Mouse (Mus musculus): ENCODE results near the gene Tmem50b. TPM values are rescaled to one million over a fixed set of nuclear protein-coding genes. Genes with fewer than 3 reads are reported as not detected.

The Tmem50b gene
- polyA plus RNA-seq, 1 experiment from 2014 or later: 39.5 TPM

DNA sequence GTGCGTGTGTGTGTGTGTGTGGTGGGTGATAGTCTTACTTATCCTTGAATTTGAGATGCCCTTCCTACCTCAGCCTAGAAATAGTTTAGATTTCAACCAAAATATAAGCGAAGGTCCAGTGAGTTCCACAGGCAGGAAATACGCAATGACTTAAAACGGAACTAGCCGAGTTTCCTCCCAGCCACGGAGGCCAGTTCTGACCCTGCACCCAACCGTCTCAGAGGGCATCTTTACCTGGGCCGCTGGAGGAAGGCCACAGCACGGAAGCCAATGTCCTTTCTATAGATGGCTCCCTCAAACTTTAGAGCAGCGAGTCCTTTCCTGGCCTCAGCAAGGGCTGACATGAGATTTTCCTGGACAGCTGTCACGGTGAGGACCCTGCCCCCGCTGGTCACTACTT is 36.0 kb upstream of the Tmem50b start:
- no peak overlapping the region for H3K4me2 ChIP-seq (ENCODE audit: low read depth, low read length)
- H3K36me3 ChIP-seq (ENCODE audit: control insufficient read depth, insufficient read depth, low read length): peaks cover 93% of the 10 kb centered on the region
- ATAC-seq (ENCODE audit: low read depth): no peak
- H3K27ac ChIP-seq (replicated peaks; ENCODE audit: low read depth, low read length): no peak overlapping the region
- 82% methylated on average over 12 of the region's 12 CpGs for WGBS
- no peaks in the 10 kb centered on the region for H3K27me3 ChIP-seq (replicated peaks; ENCODE audit: control insufficient read depth, insufficient read depth, low read length)
- no peak for DNase-seq (ENCODE audit: low spot score)
- H3K4me1 ChIP-seq (ENCODE audit: control insufficient read depth, insufficient read depth, low read length): no peaks in the 10 kb centered on the region
- H3K9me3 ChIP-seq (ENCODE audit: control insufficient read depth, low read length): no peaks in the 10 kb centered on the region
- no peak overlapping the region for H3K9ac ChIP-seq (ENCODE audit: low read depth, low read length)
- no peak overlapping the region for H3K4me3 ChIP-seq (ENCODE audit: low read depth, low read length)

DNA sequence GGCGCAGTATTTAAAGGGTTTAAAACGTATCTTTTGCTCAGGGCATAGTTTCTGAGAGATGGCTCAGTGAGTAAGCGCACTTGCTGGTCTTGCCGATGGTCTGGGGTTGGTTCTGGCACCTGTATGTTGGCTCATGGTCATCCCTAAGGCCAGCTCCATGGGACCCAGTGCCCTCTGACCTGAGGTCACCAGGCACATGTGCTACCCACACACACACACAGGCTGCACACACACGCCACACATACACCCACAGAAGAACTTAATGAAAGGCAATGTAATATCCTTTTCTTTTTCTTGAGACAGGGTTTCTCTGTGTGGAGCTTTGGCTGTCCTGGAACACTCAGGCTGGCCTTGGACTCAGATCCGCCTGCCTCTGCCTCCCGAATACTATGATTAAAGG is 35.3 kb upstream of the Tmem50b start:
- Histone ChIP-seq H3K9ac (ENCODE audit: low read depth, low read length) (no peak overlapping the region), H3K9me3 (ENCODE audit: control insufficient read depth, low read length) (no peaks in the 10 kb centered on the region), H3K27ac (replicated peaks; ENCODE audit: low read depth, low read length) (no peak overlapping the region), H3K4me2 (ENCODE audit: low read depth, low read length) (no peak overlapping the region), H3K36me3 (ENCODE audit: control insufficient read depth, insufficient read depth, low read length) (peaks cover 93% of the 10 kb centered on the region), H3K27me3 (replicated peaks; ENCODE audit: control insufficient read depth, insufficient read depth, low read length) (no peaks in the 10 kb centered on the region), H3K4me3 (ENCODE audit: low read depth, low read length) (no peak overlapping the region), H3K4me1 (ENCODE audit: control insufficient read depth, insufficient read depth, low read length) (no peaks in the 10 kb centered on the region)
- no peak for ATAC-seq (ENCODE audit: low read depth)
- WGBS: 93% methylated on average over 7 of the region's 7 CpGs
- DNase-seq (ENCODE audit: low spot score): no peak

DNA sequence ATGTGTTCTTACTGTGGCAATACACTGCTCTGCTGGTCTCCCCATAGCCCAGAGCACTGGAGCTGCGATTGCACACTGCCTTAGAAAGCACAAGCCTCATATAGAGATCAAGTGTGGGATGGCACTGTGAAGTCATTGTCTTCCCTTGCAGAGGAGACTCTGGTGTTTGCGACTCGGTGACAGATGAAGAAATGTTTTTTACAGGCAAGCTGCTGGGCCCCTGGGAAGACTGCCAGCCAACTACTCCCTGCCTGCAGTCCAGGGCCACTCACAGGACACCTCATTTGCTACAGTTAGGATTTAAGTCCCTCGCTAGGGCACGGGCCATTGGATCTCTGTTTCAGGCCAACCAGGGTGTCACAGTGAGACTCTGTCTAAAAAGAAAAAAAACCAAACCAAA is 34.8 kb upstream of the Tmem50b start:
- H3K9ac ChIP-seq (ENCODE audit: low read depth, low read length): no peak overlapping the region
- H3K27ac ChIP-seq (replicated peaks; ENCODE audit: low read depth, low read length): no peak overlapping the region
- no peaks in the 10 kb centered on the region for H3K27me3 ChIP-seq (replicated peaks; ENCODE audit: control insufficient read depth, insufficient read depth, low read length)
- peaks cover 93% of the 10 kb centered on the region for H3K36me3 ChIP-seq (ENCODE audit: control insufficient read depth, insufficient read depth, low read length)
- H3K9me3 ChIP-seq (ENCODE audit: control insufficient read depth, low read length): no peaks in the 10 kb centered on the region
- H3K4me2 ChIP-seq (ENCODE audit: low read depth, low read length): no peak overlapping the region
- WGBS: 92% methylated on average over 5 of the region's 5 CpGs
- no peaks in the 10 kb centered on the region for H3K4me1 ChIP-seq (ENCODE audit: control insufficient read depth, insufficient read depth, low read length)
- ATAC-seq (ENCODE audit: low read depth) (no peak), DNase-seq (ENCODE audit: low spot score) (no peak)
- H3K4me3 ChIP-seq (ENCODE audit: low read depth, low read length): no peak overlapping the region

DNA sequence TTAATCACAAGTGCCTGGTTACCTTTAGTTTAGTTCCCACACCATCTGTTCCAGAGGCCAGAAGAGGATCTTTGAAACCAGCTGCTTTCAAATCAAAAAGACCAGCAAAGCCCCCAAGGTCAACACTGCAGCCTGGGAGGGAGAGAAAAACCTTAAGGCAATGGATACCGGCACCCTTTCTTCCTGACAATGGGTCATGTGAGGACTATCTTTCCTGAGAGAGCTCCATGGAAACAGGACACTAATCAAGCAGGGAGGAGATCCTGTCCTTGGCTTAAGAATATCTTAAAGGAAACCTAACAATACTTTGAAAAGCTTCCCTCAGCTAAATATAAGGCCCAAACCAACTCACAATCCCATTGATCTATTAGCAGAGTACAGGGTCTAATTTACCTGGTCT is 33.0 kb upstream of the Tmem50b start:
- Histone ChIP-seq H3K9me3 (ENCODE audit: control insufficient read depth, low read length) (no peaks in the 10 kb centered on the region), H3K27ac (replicated peaks; ENCODE audit: low read depth, low read length) (no peak overlapping the region), H3K27me3 (replicated peaks; ENCODE audit: control insufficient read depth, insufficient read depth, low read length) (no peaks in the 10 kb centered on the region), H3K4me3 (ENCODE audit: low read depth, low read length) (no peak overlapping the region), H3K36me3 (ENCODE audit: control insufficient read depth, insufficient read depth, low read length) (peaks cover 92% of the 10 kb centered on the region), H3K9ac (ENCODE audit: low read depth, low read length) (no peak overlapping the region), H3K4me1 (ENCODE audit: control insufficient read depth, insufficient read depth, low read length) (no peaks in the 10 kb centered on the region), H3K4me2 (ENCODE audit: low read depth, low read length) (no peak overlapping the region)
- DNase-seq (ENCODE audit: low spot score) (no peak), ATAC-seq (ENCODE audit: low read depth) (no peak)
- 80% methylated on average over 1 of the region's 1 CpGs for WGBS

DNA sequence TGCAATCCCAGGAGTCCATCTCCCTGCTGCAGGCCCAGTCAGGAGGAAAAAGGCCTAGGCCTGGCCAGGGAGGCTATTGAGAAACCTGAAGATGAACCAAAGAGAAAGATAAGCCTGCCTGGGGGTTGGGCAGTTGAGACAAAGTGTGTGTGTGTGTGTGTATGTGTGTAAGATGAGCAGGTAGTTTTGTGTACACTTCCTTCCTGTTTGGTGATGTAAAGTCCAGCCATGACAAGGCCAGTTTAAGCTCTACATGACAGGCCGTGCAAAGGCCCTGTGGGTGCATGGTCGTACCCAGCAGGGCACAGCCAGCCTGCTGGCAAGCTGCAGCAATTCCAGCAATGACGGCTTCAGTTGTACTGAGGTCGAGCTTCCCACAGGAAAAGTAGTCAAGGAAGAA is 32.1 kb upstream of the Tmem50b start:
- WGBS: 93% methylated on average over 4 of the region's 4 CpGs
- H3K27ac ChIP-seq (replicated peaks; ENCODE audit: low read depth, low read length): no peak overlapping the region
- no peaks in the 10 kb centered on the region for H3K27me3 ChIP-seq (replicated peaks; ENCODE audit: control insufficient read depth, insufficient read depth, low read length)
- no peak for DNase-seq (ENCODE audit: low spot score)
- H3K4me1 ChIP-seq (ENCODE audit: control insufficient read depth, insufficient read depth, low read length): no peaks in the 10 kb centered on the region
- H3K36me3 ChIP-seq (ENCODE audit: control insufficient read depth, insufficient read depth, low read length): peaks cover 92% of the 10 kb centered on the region
- H3K4me2 ChIP-seq (ENCODE audit: low read depth, low read length): no peak overlapping the region
- H3K4me3 ChIP-seq (ENCODE audit: low read depth, low read length): no peak overlapping the region
- H3K9ac ChIP-seq (ENCODE audit: low read depth, low read length): no peak overlapping the region
- H3K9me3 ChIP-seq (ENCODE audit: control insufficient read depth, low read length): no peaks in the 10 kb centered on the region
- no peak for ATAC-seq (ENCODE audit: low read depth)

DNA sequence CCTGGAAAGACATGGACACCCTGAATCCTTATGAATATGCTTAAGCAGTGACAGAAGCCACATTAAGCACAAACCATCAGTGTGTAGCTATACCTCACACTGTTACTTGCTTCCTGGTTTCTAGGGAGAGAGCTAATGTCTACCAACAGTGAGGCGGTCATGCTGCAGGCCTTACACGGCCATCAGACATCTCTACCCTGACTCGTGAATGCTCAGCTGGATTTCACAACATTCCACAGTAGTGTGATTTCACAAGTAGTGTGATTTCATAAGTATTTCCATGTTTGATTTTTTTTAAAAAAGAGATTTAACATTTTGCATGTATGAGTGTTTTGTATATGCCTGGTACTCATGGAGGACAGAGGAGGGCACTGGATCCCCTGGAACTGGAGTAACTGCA is 31.1 kb upstream of the Tmem50b start:
- no peak overlapping the region for H3K4me3 ChIP-seq (ENCODE audit: low read depth, low read length)
- peaks cover 95% of the 10 kb centered on the region for H3K36me3 ChIP-seq (ENCODE audit: control insufficient read depth, insufficient read depth, low read length)
- 95% methylated on average over 3 of the region's 3 CpGs for WGBS
- H3K27me3 ChIP-seq (replicated peaks; ENCODE audit: control insufficient read depth, insufficient read depth, low read length): no peaks in the 10 kb centered on the region
- DNase-seq (ENCODE audit: low spot score) (no peak), ATAC-seq (ENCODE audit: low read depth) (no peak)
- no peak overlapping the region for H3K27ac ChIP-seq (replicated peaks; ENCODE audit: low read depth, low read length)
- no peak overlapping the region for H3K4me2 ChIP-seq (ENCODE audit: low read depth, low read length)
- H3K9me3 ChIP-seq (ENCODE audit: control insufficient read depth, low read length): no peaks in the 10 kb centered on the region
- no peaks in the 10 kb centered on the region for H3K4me1 ChIP-seq (ENCODE audit: control insufficient read depth, insufficient read depth, low read length)
- H3K9ac ChIP-seq (ENCODE audit: low read depth, low read length): no peak overlapping the region

DNA sequence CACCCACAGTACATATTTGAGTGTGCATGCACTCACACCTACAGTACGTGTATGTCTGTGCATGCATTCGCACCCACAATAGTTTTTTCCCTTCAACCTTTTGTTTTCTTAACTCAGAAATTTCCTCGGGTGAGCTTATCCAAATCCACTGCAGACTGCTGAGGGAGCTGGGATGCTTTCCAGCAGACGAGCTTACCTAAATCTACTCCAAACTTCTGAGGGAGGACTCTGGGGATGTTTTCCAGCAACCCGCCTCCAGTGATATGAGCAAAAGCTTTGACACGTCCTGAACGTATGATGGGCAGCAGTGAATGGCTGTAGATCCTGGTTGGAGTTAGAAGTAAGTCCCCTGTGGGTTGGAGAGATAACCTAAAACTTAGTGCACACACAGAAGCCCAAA is 30.2 kb upstream of the Tmem50b start:
- H3K4me3 ChIP-seq (ENCODE audit: low read depth, low read length): no peak overlapping the region
- H3K9ac ChIP-seq (ENCODE audit: low read depth, low read length): no peak overlapping the region
- H3K27me3 ChIP-seq (replicated peaks; ENCODE audit: control insufficient read depth, insufficient read depth, low read length): no peaks in the 10 kb centered on the region
- WGBS: 87% methylated on average over 7 of the region's 7 CpGs
- H3K36me3 ChIP-seq (ENCODE audit: control insufficient read depth, insufficient read depth, low read length): peaks cover 95% of the 10 kb centered on the region
- no peak overlapping the region for H3K4me2 ChIP-seq (ENCODE audit: low read depth, low read length)
- no peaks in the 10 kb centered on the region for H3K4me1 ChIP-seq (ENCODE audit: control insufficient read depth, insufficient read depth, low read length)
- ATAC-seq (ENCODE audit: low read depth) (no peak), DNase-seq (ENCODE audit: low spot score) (no peak)
- H3K27ac ChIP-seq (replicated peaks; ENCODE audit: low read depth, low read length): no peak overlapping the region
- H3K9me3 ChIP-seq (ENCODE audit: control insufficient read depth, low read length): no peaks in the 10 kb centered on the region

DNA sequence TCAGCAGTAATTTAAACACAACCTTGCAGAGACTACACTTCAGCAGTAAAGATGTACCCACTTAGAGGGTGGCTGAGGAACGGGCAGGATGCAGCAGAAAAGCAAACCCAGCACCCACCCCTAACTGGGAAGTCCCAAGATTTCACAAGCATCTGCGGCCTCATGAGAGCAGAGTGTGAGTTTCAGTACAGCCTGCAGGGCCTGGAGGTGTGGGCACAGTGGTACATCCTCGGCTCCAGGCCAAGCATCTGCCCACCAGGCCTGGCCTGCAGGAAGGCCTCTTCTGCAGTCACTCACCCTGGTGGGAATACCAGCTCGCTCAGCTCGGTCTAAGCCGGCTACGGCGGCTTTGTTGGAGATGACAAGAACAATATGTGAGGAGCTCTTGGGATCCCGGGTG is 25.5 kb upstream of the Tmem50b start:
- Histone ChIP-seq H3K27me3 (replicated peaks; ENCODE audit: control insufficient read depth, insufficient read depth, low read length) (no peaks in the 10 kb centered on the region), H3K9me3 (ENCODE audit: control insufficient read depth, low read length) (no peaks in the 10 kb centered on the region), H3K4me3 (ENCODE audit: low read depth, low read length) (no peak overlapping the region), H3K9ac (ENCODE audit: low read depth, low read length) (no peak overlapping the region), H3K36me3 (ENCODE audit: control insufficient read depth, insufficient read depth, low read length) (peaks cover 81% of the 10 kb centered on the region), H3K4me1 (ENCODE audit: control insufficient read depth, insufficient read depth, low read length) (peaks cover 4% of the 10 kb centered on the region; the same call in 1 of the 2 replicates), H3K4me2 (ENCODE audit: low read depth, low read length) (no peak overlapping the region), H3K27ac (replicated peaks; ENCODE audit: low read depth, low read length) (no peak overlapping the region)
- ATAC-seq (ENCODE audit: low read depth): no peak
- no peak for DNase-seq (ENCODE audit: low spot score)
- 89% methylated on average over 9 of the region's 9 CpGs for WGBS

DNA sequence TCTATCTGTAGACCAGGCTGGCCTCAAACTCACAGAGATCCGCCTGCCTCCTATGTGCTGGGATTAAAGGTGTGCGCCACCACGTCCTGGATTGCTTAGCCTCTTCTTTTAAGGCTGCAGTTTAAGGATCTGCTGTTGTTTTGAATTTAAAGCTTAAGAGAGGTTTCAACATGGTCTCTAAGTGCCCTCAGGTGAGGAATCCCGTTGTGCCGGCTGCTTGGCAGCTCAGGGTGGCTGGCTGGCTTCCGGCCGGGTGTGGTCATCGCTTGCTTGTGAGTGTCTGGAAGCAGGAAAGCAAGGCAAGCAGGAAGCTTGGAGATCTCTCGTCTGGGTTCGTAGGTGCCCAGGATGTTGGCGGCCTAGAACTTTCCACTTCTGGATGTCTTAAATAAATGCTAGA is 23.4 kb upstream of the Tmem50b start:
- DNase-seq (ENCODE audit: low spot score): no peak
- Histone ChIP-seq H3K36me3 (ENCODE audit: control insufficient read depth, insufficient read depth, low read length) (peaks cover 61% of the 10 kb centered on the region), H3K9ac (ENCODE audit: low read depth, low read length) (no peak overlapping the region), H3K27me3 (replicated peaks; ENCODE audit: control insufficient read depth, insufficient read depth, low read length) (no peaks in the 10 kb centered on the region), H3K9me3 (ENCODE audit: control insufficient read depth, low read length) (no peaks in the 10 kb centered on the region), H3K27ac (replicated peaks; ENCODE audit: low read depth, low read length) (no peak overlapping the region), H3K4me3 (ENCODE audit: low read depth, low read length) (no peak overlapping the region), H3K4me1 (ENCODE audit: control insufficient read depth, insufficient read depth, low read length) (peaks cover 5% of the 10 kb centered on the region; the same call in 1 of the 2 replicates), H3K4me2 (ENCODE audit: low read depth, low read length) (no peak overlapping the region)
- 85% methylated on average over 11 of the region's 11 CpGs for WGBS
- no peak for ATAC-seq (ENCODE audit: low read depth)
